Mouse (Mus musculus) brain, embryonic 14.5 days (tissue): ENCODE data around the gene Ddx51.

Experiments
- CTCF ChIP-seq: fragments of 200-500 bp; IDR thresholded peaks from 2 replicates; pipeline ENCODE4 v1.5.1; 2012; ENCODE audit warnings: inconsistent platforms, mild to moderate bottlenecking, moderate library complexity, borderline replicate concordance; ENCODE audit not compliant: insufficient read depth, insufficient read length; ENCODE audit errors: extremely low read depth
- POLR2A ChIP-seq: fragments of 200-500 bp; IDR thresholded peaks from 2 replicates; pipeline ENCODE4 v1.6.1; 2012; ENCODE audit warnings: mild to moderate bottlenecking, inconsistent platforms, borderline replicate concordance; ENCODE audit not compliant: poor library complexity, insufficient read depth, insufficient read length, severe bottlenecking; ENCODE audit errors: extremely low read depth

- TF ChIP-seq CTCF (no peak), POLR2A (no peak)
Measured at GRCm38 (mm10) chr5:110698617-110699016, 45.4 kb downstream of the Ddx51 start.
